Mouse (Mus musculus) lung, embryonic 15.5 days (tissue): ENCODE measurements around the gene Fuom. TPM values are rescaled to one million over a fixed set of nuclear protein-coding genes. Genes with fewer than 3 reads are reported as not detected.
A peak's percentile ranks its signal among the peaks of the same experiment; 100 is the strongest.

Experiments used
- ATAC-seq: fragments of 200-750 bp; cut with Nextera tagmentation; 2 replicates; pipeline ENCODE4 v1.8.0; 2017; ENCODE audit warnings: moderate number of reproducible peaks, borderline replicate concordance; ENCODE audit not compliant: low FRiP score, low TSS enrichment; ENCODE audit errors: extremely low read depth
- H3K27ac ChIP-seq: fragments of 300-500 bp; sonication (generic); 2 replicates; pipeline ENCODE4 v1.5.1; 2015; ENCODE audit warnings: moderate library complexity, mild to moderate bottlenecking, inconsistent platforms
- H3K27me3 ChIP-seq: fragments of 300-500 bp; sonication (generic); 2 replicates; pipeline ENCODE4 v1.6.1; 2015; ENCODE audit warnings: inconsistent platforms
- H3K36me3 ChIP-seq: fragments of 300-500 bp; sonication (generic); 2 replicates; pipeline ENCODE4 v1.6.1; 2015; ENCODE audit warnings: inconsistent platforms
- H3K4me1 ChIP-seq: fragments of 300-500 bp; sonication (generic); 2 replicates; pipeline ENCODE4 v1.6.1; 2015; ENCODE audit warnings: inconsistent platforms
- H3K4me2 ChIP-seq: fragments of 300-500 bp; sonication (generic); 2 replicates; pipeline ENCODE4 v1.6.1; 2015; ENCODE audit warnings: inconsistent platforms, mild to moderate bottlenecking, moderate library complexity
- H3K4me3 ChIP-seq: fragments of 300-500 bp; sonication (generic); 2 replicates; pipeline ENCODE4 v1.5.1; 2015; ENCODE audit warnings: mild to moderate bottlenecking, inconsistent platforms
- H3K9ac ChIP-seq: fragments of 300-500 bp; sonication (generic); 2 replicates; pipeline ENCODE4 v1.6.1; 2015; ENCODE audit warnings: inconsistent platforms
- H3K9me3 ChIP-seq: fragments of 300-500 bp; sonication (generic); 2 replicates; pipeline ENCODE4 v1.6.1; 2016; ENCODE audit warnings: inconsistent platforms
- WGBS: fragments of 180-500 bp; shearing (Covaris S2); methylation state at CpG from one replicate; pipeline ENCODE4 v1.1.7; 2015; 5-methylcytosine and 5-hydroxymethylcytosine counted together
- polyA plus RNA-seq: library from polyadenylated mRNA; unstranded; fragments of >200 nt; fragmentation: Nextera tagmentation; extraction: Ambion mirVana; gene quantifications from 2 replicates; pipeline ENCODE4 v1.2.1, GENCODE M21; 2015

Fuom gene
- polyA plus RNA-seq, 1 experiment from 2014 or later = 19.1 TPM

DNA sequence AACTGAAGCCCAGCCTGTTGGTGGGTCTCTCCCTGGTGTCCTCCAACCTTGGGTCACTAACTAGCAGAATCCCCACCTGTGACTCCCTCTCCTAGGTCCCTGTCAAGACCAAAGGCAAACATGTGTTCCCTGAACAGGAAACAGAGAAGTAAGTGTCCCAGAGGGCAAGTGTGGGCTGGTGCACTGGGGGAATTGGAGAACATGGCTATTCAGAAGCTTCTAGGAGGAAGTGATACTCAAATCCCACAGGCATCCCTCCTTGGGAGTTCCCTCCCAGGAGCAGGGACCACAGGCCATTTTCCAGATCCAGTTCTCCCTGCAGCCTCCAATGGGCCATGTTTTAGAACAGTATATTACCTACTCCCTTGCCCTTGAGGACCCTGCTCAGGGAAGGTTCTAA, 6.2 kb downstream of the Fuom start:
- H3K36me3 ChIP-seq = no peaks in the 10 kb centered on the region
- H3K4me1 ChIP-seq = no peaks in the 10 kb centered on the region
- H3K27me3 ChIP-seq = no peaks in the 10 kb centered on the region
- no peak for ATAC-seq
- H3K4me2 ChIP-seq = no peak overlapping the region
- H3K9ac ChIP-seq = no peak overlapping the region
- no peaks in the 10 kb centered on the region for H3K9me3 ChIP-seq
- H3K27ac ChIP-seq = no peak overlapping the region
- no peak overlapping the region for H3K4me3 ChIP-seq

DNA sequence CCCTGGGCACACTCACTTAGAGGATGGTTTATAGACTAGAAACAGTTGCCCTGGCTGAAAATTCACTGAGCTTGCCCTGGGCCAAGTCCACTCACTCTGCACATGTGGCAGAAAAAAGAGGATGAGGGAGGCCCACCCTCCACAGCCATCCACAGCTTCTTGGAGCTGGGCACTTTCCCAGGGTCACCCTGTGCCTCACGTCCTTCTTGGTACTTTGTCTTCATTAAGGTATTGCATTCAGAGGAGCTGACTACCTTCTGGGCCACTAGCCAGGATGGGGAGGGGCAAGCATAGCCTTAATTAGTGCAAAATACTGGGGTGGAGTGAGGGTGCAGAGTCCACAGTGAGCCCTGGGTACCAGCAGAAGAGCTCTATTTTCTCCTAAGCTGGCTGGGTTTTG, 6.7 kb downstream of the Fuom start:
- no peak overlapping the region for H3K4me3 ChIP-seq
- H3K4me1 ChIP-seq = no peaks in the 10 kb centered on the region
- H3K27me3 ChIP-seq = no peaks in the 10 kb centered on the region
- no peak overlapping the region for H3K27ac ChIP-seq
- 29% methylated on average over 1 of the region's 1 CpGs for WGBS
- H3K9ac ChIP-seq = no peak overlapping the region
- H3K36me3 ChIP-seq = no peaks in the 10 kb centered on the region
- no peak overlapping the region for H3K4me2 ChIP-seq
- no peaks in the 10 kb centered on the region for H3K9me3 ChIP-seq
- ATAC-seq = no peak

DNA sequence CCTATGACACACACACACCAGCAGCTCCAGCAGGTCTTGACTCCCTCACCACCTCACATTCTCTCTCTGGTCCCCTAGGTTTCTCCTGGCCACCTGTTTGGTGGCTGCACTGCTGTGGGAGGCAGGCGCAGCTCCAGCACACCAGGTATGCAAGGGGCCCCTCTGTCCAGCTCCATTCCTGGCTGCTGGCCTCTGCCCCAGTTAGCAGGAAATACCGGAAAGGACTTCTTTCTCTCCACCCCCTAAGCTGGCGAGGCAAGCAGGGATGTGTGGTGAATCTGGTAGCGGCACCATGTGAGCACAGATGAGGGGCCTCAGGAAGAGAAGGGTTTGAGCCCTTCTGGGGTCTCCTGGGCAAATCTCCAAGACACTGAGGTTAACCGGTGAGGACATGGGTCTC, 7.3 kb downstream of the Fuom start:
- Histone ChIP-seq H3K36me3 (no peaks in the 10 kb centered on the region), H3K9me3 (no peaks in the 10 kb centered on the region), H3K4me3 (no peak overlapping the region), H3K27ac (no peak overlapping the region), H3K4me1 (no peaks in the 10 kb centered on the region), H3K4me2 (no peak overlapping the region), H3K27me3 (no peaks in the 10 kb centered on the region), H3K9ac (no peak overlapping the region)
- ATAC-seq = no peak
- WGBS = 29% methylated on average over 5 of the region's 5 CpGs

DNA sequence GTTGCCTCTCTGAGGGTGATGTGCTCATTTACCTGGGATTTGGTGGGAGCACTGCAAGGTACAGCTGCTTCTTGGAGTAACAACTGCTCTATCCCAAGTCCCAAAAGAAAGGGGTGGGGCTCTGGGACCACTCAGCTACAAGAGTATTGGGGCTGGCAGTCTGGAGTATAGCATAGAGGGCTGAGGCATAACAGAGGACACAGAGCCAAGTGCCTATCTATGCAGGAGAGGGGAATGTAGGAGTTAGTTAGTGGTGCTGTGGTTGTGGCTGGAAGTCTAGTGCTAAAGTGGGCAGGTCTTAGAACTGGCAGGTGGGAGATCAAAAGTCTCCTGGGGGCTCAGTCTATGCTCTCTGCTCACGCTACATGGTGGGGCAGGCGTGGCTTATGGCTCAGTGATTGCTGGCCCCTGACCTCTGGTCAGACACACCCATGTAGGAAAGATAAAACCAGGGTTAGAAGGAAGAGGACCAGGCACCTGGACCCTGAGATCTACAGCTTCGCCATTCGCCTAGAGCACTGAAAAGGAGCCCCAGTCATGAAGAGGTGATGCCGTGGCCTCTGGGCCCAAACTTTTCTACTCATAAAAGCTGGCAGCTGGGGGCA, 9.2 kb downstream of the Fuom start, which contains the start of gene Prap1:
TSS of gene Prap1 (plus strand) at position 472 of the 605 bp plus-strand sequence.
- Histone ChIP-seq H3K4me2 (no peak within 1 kb of the TSS), H3K9me3 (no peaks in the 10 kb centered on the region), H3K4me3 (no peak within 1 kb of the TSS), H3K27ac (no peak within 1 kb of the TSS), H3K4me1 (no peaks in the 10 kb centered on the region), H3K9ac (no peak within 1 kb of the TSS), H3K27me3 (no peaks in the 10 kb centered on the region), H3K36me3 (no peaks in the 10 kb centered on the region)
- 57% methylated on average over 5 of the region's 5 CpGs for WGBS
- ATAC-seq = no peak

DNA sequence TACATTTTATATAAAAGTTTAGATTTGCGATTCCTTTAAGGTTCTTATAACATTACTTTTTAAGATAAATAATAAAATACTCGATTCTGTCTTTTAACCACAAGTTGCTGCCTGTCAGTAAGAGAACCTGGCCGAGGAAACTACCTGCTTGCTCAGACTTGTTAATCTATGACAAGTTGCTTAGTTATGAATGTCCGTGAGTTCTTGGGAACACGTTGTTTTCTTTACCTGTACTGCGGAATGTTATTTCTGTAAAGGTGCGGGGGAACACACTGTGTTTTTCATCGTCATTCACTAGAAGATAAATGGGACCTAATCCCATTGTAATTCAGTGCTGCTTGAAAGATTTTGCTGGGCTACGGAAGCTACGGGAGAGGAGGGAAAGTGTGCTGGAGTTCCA, 11.6 kb downstream of the Fuom start:
- no peaks in the 10 kb centered on the region for H3K27me3 ChIP-seq
- H3K36me3 ChIP-seq = no peaks in the 10 kb centered on the region
- H3K4me1 ChIP-seq = no peaks in the 10 kb centered on the region
- no peak overlapping the region for H3K4me3 ChIP-seq
- WGBS = 72% methylated on average over 10 of the region's 10 CpGs
- no peak overlapping the region for H3K27ac ChIP-seq
- H3K9ac ChIP-seq = no peak overlapping the region
- no peak overlapping the region for H3K4me2 ChIP-seq
- no peaks in the 10 kb centered on the region for H3K9me3 ChIP-seq
- ATAC-seq = no peak

DNA sequence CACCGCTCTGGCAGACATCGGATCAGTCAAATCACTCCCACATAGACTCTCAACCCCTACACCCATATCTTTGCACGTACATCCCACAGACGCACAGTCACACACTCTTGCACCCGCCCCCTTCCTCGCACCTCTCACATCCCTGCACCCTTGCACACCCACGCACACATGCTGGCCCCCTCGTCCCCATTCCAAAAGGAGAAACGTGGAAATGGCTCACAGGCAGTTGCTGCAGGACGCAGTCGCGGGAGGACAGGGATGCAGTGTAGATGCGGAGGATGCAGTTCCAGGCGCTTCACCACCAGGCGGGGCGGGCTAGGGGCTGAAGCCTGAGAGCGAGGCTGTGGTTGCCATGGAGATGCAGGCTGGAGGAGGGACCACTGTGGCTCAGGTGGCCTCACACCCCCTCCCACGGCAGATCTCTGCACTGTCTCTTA, 20.0 kb downstream of the Fuom start, which contains the start of gene Caly:
TSS of gene Caly (minus strand) at position 307 of the 437 bp plus-strand sequence.
- H3K4me3 ChIP-seq = no peak within 1 kb of the TSS
- no peak within 1 kb of the TSS for H3K27ac ChIP-seq
- 8% methylated on average over 18 of the region's 18 CpGs for WGBS
- 0 out of 2 replicates have a peak, but pooled peaks have one; percentile 31 for ATAC-seq
- H3K4me1 ChIP-seq = no peaks in the 10 kb centered on the region
- H3K9me3 ChIP-seq = no peaks in the 10 kb centered on the region
- H3K4me2 ChIP-seq = no peak within 1 kb of the TSS
- H3K36me3 ChIP-seq = no peaks in the 10 kb centered on the region
- H3K9ac ChIP-seq = no peak within 1 kb of the TSS
- H3K27me3 ChIP-seq = peaks cover 42% of the 10 kb centered on the region

DNA sequence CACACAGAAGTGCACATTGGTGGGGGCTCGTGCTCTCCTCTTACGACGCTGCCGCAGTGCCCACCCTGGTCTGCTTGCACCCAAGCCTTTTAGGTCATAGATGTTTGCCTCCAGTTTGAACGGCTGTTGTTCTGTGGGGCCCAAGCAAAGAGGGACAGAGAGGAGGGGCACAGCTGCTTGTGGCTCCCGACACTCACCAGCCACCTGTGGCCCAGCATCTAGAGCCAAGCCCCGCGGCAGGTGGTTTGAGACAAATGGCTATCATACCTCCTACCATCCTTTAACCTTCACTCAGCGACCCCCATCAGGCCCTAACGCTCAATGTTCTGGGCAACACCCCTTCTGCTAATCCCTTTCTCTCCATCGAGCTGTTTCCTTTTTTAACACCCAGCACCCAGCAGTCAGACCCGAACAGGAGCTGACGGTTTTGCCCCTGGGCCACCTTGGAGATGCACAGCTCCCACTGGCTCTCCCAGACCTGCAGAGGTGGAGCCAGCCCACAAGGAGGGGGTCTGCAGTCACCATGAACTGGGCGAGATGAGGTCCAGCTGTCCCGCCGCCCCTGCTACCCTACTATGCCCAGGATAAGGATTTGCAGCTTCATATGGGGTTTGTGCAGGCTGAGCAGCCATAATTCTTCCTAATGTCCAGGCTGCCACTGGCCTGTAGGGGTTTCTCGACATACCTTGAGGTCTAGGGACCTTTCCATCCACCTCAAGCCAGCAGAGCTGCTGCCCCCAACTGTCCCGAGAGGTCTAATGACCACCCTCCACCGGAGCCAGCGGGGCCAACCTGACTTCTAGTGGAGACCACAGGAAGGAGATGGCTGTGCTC, 20.6 kb downstream of the Fuom start:
- Histone ChIP-seq H3K9ac (no peak overlapping the region), H3K4me2 (no peak overlapping the region), H3K4me1 (no peaks in the 10 kb centered on the region), H3K4me3 (no peak overlapping the region), H3K27ac (no peak overlapping the region), H3K9me3 (no peaks in the 10 kb centered on the region), H3K27me3 (peaks cover 42% of the 10 kb centered on the region), H3K36me3 (no peaks in the 10 kb centered on the region)
- ATAC-seq = 0 out of 2 replicates have a peak, but pooled peaks have one; percentile 5
- 22% methylated on average over 20 of the region's 20 CpGs for WGBS

DNA sequence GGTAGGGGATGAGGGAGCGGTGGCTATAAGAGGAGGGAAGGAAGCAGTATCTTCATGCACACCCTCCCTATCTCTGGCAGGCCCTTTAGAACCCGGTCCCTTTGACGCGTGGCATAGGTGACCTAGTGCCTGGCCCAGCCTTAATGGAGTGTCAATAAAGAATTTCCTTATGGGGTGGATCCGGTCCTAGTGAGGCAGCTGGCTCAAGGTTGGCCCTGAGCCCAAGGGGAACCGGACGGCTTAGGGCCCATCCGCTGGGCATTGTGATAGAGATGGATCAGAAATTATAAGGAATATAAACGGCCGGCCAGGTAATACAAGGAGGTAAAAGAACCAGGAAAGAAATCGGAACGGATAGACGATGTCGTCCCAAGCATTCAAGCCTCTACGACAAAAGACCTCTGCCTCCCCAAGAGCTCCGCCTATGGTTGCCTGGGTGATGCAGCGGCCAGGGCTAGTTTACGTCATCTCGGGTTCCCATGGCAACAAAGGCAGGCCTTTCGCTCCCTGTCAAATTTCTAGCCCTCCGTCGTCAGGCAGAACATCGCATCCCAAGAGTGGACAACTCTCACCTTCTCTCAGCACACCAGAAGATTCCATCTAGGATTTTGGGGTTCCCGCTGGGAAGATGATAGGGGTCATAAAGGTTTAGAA, 21.6 kb downstream of the Fuom start:
- WGBS = 1% methylated on average over 24 of the region's 24 CpGs
- H3K9ac ChIP-seq = no peak overlapping the region
- no peaks in the 10 kb centered on the region for H3K4me1 ChIP-seq
- no peak overlapping the region for H3K27ac ChIP-seq
- no peaks in the 10 kb centered on the region for H3K9me3 ChIP-seq
- no peaks in the 10 kb centered on the region for H3K36me3 ChIP-seq
- peak overlapping the region; percentile 12 for H3K4me3 ChIP-seq
- peak; percentile 75; the same call in 1 of the 2 replicates for ATAC-seq
- H3K4me2 ChIP-seq = peak overlapping the region; percentile 38
- peaks cover 42% of the 10 kb centered on the region for H3K27me3 ChIP-seq

DNA sequence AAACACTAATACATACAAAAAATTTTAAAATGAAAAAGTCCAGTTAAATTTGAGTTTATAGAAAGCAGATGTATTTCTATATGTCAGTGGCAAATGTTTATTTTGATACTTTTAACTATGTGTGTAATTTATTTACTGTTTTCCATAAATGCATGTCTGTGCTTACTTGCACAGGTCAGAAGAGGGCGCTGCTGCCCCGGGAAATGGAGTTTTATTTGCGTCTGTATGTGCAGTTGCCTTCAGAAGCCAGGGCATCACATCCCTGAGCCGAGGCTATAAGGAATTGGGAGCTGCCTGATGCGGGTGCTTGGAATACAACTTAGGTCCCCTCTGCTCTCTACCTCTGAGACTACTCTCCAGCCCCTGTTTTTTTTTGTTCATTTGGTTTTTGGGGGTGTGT, 23.5 kb downstream of the Fuom start:
- Histone ChIP-seq H3K4me2 (no peak overlapping the region), H3K27me3 (peaks cover 42% of the 10 kb centered on the region), H3K4me3 (no peak overlapping the region), H3K9me3 (no peaks in the 10 kb centered on the region), H3K36me3 (no peaks in the 10 kb centered on the region), H3K9ac (no peak overlapping the region), H3K4me1 (no peaks in the 10 kb centered on the region), H3K27ac (no peak overlapping the region)
- 7% methylated on average over 5 of the region's 5 CpGs for WGBS
- no peak for ATAC-seq

DNA sequence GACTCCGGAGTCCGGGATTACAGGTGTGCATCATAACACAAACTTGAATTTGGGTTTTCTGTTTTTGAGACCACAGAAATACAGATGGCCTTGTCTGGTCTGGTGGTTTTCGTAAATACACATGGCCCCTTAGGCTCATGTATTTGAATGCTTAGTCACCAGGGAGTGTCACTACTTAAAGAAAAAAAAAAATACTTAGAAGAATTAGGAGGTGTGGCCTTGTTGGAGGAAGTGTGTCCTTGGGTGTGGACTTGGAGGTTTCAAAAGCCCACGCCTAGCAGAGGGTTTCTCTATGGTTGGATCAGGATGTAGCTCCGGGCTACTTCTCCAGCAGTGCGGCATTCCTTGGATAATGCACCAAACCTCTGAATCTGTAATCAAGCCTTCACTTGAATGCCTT, 24.5 kb downstream of the Fuom start:
- 70% methylated on average over 6 of the region's 6 CpGs for WGBS
- ATAC-seq = no peak
- no peak overlapping the region for H3K27ac ChIP-seq
- H3K4me3 ChIP-seq = no peak overlapping the region
- H3K9me3 ChIP-seq = no peaks in the 10 kb centered on the region
- H3K36me3 ChIP-seq = no peaks in the 10 kb centered on the region
- peaks cover 42% of the 10 kb centered on the region for H3K27me3 ChIP-seq
- no peak overlapping the region for H3K4me2 ChIP-seq
- no peaks in the 10 kb centered on the region for H3K4me1 ChIP-seq
- no peak overlapping the region for H3K9ac ChIP-seq

DNA sequence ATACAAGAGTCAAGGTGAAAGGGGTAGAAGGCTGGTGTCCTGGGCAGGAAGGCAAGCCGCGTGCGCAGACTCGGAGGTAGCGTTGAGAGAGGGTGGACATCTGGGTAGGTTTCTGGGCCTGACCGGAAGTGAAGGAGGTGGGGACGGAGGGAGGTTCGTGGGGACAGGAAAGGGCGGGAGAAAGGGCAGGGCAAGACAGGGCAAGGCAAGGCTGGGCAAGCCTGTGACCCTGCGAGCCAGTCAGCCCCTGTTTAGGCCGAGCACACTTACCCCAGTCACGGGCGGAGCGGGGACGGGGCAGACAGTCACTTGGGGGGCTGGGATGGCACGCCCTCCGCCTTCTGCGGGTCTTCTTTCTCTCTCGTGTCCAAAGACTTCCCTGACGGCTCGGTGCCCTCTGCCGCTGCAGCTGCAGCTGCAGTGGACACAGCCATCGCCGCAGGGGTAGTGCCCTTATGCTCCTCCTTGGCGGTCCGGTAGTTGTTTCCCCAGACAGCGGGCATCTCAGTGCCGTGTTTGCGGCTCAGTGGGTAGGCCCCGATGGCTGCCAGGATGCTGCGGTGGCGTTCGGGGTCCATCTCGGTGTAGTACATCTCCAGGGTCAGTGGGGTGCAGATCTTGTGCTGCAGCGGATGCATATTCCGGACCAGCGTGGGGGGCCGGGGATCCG, 32.1 kb downstream of the Fuom start:
- Histone ChIP-seq H3K4me3 (peak overlapping the region; percentile 32), H3K27ac (no peak overlapping the region), H3K9me3 (no peaks in the 10 kb centered on the region), H3K27me3 (peaks cover 21% of the 10 kb centered on the region), H3K4me1 (no peaks in the 10 kb centered on the region), H3K9ac (0 out of 2 replicates have a peak overlapping the region, but pooled peaks have one; percentile 10), H3K4me2 (peak overlapping the region; percentile 55), H3K36me3 (no peaks in the 10 kb centered on the region)
- peak; percentile 51; the same call in 1 of the 2 replicates for ATAC-seq
- 26% methylated on average over 38 of the region's 39 CpGs for WGBS
